Mouse (Mus musculus) stomach, embryonic 16.5 days (tissue): ENCODE results near the gene Mvb12a. TPM values are rescaled to one million over a fixed set of nuclear protein-coding genes. Genes with fewer than 3 reads are reported as not detected.

ENCODE experiments used
- ATAC-seq: fragments of 200-750 bp; cut with Nextera tagmentation; 2 replicates; pipeline ENCODE4 v1.8.0; 2017; ENCODE audit warnings: moderate number of reproducible peaks, moderate TSS enrichment; ENCODE audit not compliant: insufficient read depth, low FRiP score
- H3K27ac ChIP-seq: fragments of 300-500 bp; sonication (generic); 2 replicates; pipeline ENCODE4 v1.5.1; 2014; ENCODE audit warnings: low read length
- H3K27me3 ChIP-seq: fragments of 300-500 bp; sonication (generic); 2 replicates; pipeline ENCODE4 v1.6.1; 2014; ENCODE audit warnings: low read length, control low read depth, mixed read lengths; ENCODE audit not compliant: control insufficient read depth, insufficient read depth
- H3K36me3 ChIP-seq: fragments of 300-500 bp; sonication (generic); 2 replicates; pipeline ENCODE4 v1.6.1; 2014; ENCODE audit warnings: low read length; ENCODE audit not compliant: control insufficient read depth, insufficient read depth
- H3K4me1 ChIP-seq: fragments of 300-500 bp; sonication (generic); 2 replicates; pipeline ENCODE4 v1.6.1; 2014; ENCODE audit warnings: low read length, control low read depth, mixed read lengths; ENCODE audit not compliant: control insufficient read depth, insufficient read depth
- H3K4me2 ChIP-seq: fragments of 300-500 bp; sonication (generic); 2 replicates; pipeline ENCODE4 v1.6.1; 2014; ENCODE audit warnings: low read depth, low read length, mixed read lengths
- H3K4me3 ChIP-seq: fragments of 300-500 bp; sonication (generic); replicated peaks from 2 replicates; pipeline ENCODE4 v1.5.1; 2014; ENCODE audit warnings: mild to moderate bottlenecking, low read length
- H3K9ac ChIP-seq: fragments of 300-500 bp; sonication (generic); 2 replicates; pipeline ENCODE4 v1.6.1; 2014; ENCODE audit warnings: low read length
- H3K9me3 ChIP-seq: fragments of 300-500 bp; sonication (generic); replicated peaks from 2 replicates; pipeline ENCODE4 v1.6.1; 2016; ENCODE audit warnings: low read length, control low read depth; ENCODE audit not compliant: control insufficient read depth
- WGBS: fragments of 180-500 bp; shearing (Covaris S2); extraction: QIAGEN DNeasy Blood & Tissue Kit; methylation state at CpG from one replicate; pipeline ENCODE4 v1.1.7; 2014; 5-methylcytosine and 5-hydroxymethylcytosine counted together
- polyA plus RNA-seq: library from polyadenylated mRNA; unstranded; fragments of >200 nt; fragmentation: Nextera tagmentation; extraction: Ambion mirVana; gene quantifications from 2 replicates; pipeline ENCODE4 v1.2.1, GENCODE M21; 2015

Gene Mvb12a
- polyA plus RNA-seq, 1 experiment from 2014 or later = 103 TPM

DNA sequence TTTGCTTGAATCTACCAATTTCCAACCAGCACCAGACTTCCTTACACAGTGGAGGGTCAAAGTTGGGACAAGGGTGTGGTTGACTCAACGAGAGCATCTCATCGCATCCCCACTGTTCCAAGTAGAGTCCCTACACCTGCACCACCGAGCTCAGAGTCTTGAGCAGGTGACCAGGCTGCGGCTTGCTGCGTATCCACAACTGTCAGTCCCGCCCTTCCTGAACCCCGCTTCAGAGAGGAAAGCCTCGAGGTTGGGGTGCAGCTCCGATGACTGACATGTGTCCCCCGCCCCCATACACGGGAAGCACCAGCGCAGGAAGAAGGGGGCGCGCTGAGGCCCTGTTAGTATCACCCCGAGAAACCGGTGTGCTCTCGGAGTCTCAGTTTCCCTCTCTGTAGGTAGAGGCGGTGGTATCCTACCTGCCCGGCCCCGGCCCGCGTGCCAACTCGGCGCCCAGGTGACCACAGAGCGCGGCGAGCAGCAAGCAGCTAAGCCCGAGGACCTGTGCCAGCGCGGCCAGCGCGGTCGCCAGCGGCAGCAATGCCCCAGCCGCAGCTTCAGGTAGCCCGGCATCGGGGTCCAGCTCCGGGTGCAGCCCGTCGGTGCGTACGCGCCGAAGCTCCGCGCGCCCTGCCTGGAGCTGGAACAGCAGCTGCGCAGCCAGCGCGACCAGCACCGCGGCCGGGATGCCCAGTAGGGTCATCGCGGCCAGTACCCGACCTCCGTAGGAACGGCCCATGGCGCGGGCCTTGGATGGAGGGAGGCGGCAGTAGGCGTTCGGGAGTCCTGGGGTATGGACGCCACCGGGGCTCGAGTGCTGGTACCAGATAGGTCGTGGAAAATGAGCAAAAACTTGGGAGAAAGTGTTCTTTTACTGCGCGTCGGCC lies 15.6 kb downstream of the Mvb12a start, which contains the start of gene Tmem221:
TSS of gene Tmem221 (minus strand) at position 801 of the 887 bp plus-strand sequence.
- Histone ChIP-seq H3K4me2 (peak within 1 kb of the TSS; percentile 90), H3K27ac (no peak within 1 kb of the TSS), H3K9ac (peak within 1 kb of the TSS; percentile 73), H3K4me1 (peaks cover 20% of the 10 kb centered on the region), H3K9me3 (no peaks in the 10 kb centered on the region), H3K4me3 (peak within 1 kb of the TSS; percentile 54), H3K36me3 (no peaks in the 10 kb centered on the region), H3K27me3 (peaks cover 36% of the 10 kb centered on the region)
- 3% methylated on average over 70 of the region's 70 CpGs for WGBS
- ATAC-seq = peak; percentile 4; the same call in 1 of the 2 replicates

DNA sequence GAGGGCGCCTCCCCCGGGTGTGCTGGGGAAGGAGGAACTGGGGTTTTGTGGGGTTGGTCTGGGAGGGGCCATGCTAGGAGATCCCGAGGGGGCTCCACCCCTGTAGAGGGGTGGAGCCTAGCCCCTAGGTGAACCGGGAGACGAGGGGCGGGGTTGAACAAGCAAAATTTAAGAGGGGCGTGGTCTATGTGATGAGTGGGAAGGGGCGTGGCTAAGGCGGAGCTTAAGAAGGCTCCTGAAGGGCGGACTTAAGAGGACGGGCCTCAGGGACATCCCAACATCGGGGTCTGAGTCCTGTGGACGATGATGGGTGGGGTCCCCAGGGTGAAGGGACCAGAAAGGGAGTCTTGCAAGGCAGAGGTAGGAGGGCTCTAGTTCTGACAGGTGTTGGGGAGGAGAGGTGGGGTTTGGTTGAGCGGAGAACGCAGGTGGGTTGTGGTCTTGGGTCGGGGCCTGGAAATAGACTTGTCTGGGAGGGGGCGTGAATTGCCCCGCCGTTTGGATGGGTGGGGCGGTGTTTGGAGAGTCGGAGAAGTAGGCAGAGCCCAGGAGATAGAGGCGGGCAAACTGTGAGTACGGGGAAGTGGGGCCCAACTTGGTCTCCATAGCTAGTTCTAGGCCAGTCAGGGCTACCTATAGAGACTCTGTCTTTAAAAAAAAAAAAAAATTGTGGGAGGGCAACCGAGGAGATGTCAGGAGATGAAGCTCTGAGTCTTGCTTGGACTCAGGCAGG lies 16.4 kb downstream of the Mvb12a start:
- H3K9me3 ChIP-seq = no peaks in the 10 kb centered on the region
- peak; percentile 74 for ATAC-seq
- WGBS = 2% methylated on average over 24 of the region's 24 CpGs
- no peak overlapping the region for H3K27ac ChIP-seq
- H3K27me3 ChIP-seq = peaks cover 36% of the 10 kb centered on the region
- peak overlapping the region; percentile 90 for H3K4me2 ChIP-seq
- H3K4me3 ChIP-seq = peak overlapping the region; percentile 54
- no peaks in the 10 kb centered on the region for H3K36me3 ChIP-seq
- H3K9ac ChIP-seq = peak overlapping the region; percentile 73
- H3K4me1 ChIP-seq = peaks cover 20% of the 10 kb centered on the region

- no peak overlapping the region for H3K27ac ChIP-seq
- H3K4me1 ChIP-seq = peaks cover 20% of the 10 kb centered on the region
- 74% methylated on average over 3 of the region's 3 CpGs for WGBS
- no peak for ATAC-seq
- no peaks in the 10 kb centered on the region for H3K9me3 ChIP-seq
- no peak overlapping the region for H3K4me2 ChIP-seq
- H3K4me3 ChIP-seq = no peak overlapping the region
- H3K9ac ChIP-seq = no peak overlapping the region
- peaks cover 36% of the 10 kb centered on the region for H3K27me3 ChIP-seq
- H3K36me3 ChIP-seq = no peaks in the 10 kb centered on the region
Measured at GRCm38 (mm10) chr8:71560071-71560470, 17.3 kb downstream of the Mvb12a start.

DNA sequence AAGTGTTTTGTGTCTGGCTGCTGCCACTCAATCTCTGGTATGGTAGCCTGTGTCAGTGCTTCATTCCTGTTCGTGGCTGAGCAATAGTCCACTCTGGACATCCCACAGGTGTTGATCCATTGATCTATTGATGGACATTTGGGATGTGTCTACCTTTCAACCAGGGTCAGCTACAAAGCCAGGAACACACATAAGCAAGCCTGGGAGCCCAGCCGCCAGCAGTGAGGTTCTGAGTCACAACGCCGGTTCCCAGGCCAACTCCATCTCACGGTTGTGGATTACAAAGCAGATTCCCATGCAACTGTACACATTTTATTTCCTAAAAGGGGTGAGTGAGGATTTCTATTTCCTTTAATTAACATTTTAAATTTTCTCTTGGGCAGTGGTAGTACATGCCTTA lies 18.0 kb downstream of the Mvb12a start:
- Histone ChIP-seq H3K36me3 (no peaks in the 10 kb centered on the region), H3K27me3 (peaks cover 36% of the 10 kb centered on the region), H3K9ac (no peak overlapping the region), H3K27ac (no peak overlapping the region), H3K4me2 (no peak overlapping the region), H3K9me3 (no peaks in the 10 kb centered on the region), H3K4me3 (no peak overlapping the region), H3K4me1 (peaks cover 20% of the 10 kb centered on the region)
- ATAC-seq = no peak
- 81% methylated on average over 5 of the region's 5 CpGs for WGBS

GRCm38 (mm10) chr8:71561401-71561800 lies 18.7 kb downstream of the Mvb12a start:
- Histone ChIP-seq H3K4me3 (no peak overlapping the region), H3K9ac (no peak overlapping the region), H3K9me3 (no peaks in the 10 kb centered on the region), H3K27ac (no peak overlapping the region), H3K36me3 (no peaks in the 10 kb centered on the region), H3K4me1 (peaks cover 20% of the 10 kb centered on the region), H3K27me3 (peaks cover 39% of the 10 kb centered on the region), H3K4me2 (no peak overlapping the region)
- ATAC-seq = no peak
- WGBS = 2% methylated on average over 15 of the region's 15 CpGs

DNA sequence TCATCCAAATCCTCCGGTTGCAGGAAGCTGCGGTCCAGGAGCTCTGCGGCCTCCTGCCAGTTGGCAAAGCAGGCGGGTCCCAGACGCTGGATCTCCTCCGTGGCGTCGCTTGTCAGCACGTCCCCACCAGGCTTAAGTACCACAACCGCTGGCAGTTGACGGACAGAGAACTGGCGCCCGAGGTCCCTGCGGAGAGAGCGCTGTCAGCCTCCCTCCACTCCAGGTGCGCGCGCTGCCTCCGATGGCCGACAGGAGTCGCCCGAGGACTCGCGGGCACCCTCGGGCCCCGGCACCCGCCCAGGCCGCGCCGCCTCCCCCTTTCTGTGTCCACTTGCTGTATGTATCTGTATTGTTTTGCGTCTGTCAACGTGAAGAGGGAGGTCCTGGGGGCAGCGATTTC lies 20.0 kb downstream of the Mvb12a start:
- 1% methylated on average over 33 of the region's 33 CpGs for WGBS
- H3K27me3 ChIP-seq = peaks cover 37% of the 10 kb centered on the region
- H3K9ac ChIP-seq = peak overlapping the region; percentile 57
- peaks cover 20% of the 10 kb centered on the region for H3K4me1 ChIP-seq
- no peak; the same call in 1 of the 2 replicates for ATAC-seq
- H3K4me3 ChIP-seq = peak overlapping the region; percentile 29
- H3K4me2 ChIP-seq = peak overlapping the region; percentile 52
- H3K27ac ChIP-seq = no peak overlapping the region
- no peaks in the 10 kb centered on the region for H3K9me3 ChIP-seq
- H3K36me3 ChIP-seq = no peaks in the 10 kb centered on the region

- Histone ChIP-seq H3K27ac (no peak overlapping the region), H3K36me3 (no peaks in the 10 kb centered on the region), H3K4me3 (no peak overlapping the region), H3K9me3 (no peaks in the 10 kb centered on the region), H3K9ac (no peak overlapping the region), H3K4me2 (no peak overlapping the region), H3K27me3 (peaks cover 25% of the 10 kb centered on the region), H3K4me1 (peaks cover 20% of the 10 kb centered on the region)
- WGBS = 89% methylated on average over 4 of the region's 4 CpGs
- ATAC-seq = no peak
Measured at GRCm38 (mm10) chr8:71563992-71564391, 21.3 kb downstream of the Mvb12a start.

GRCm38 (mm10) chr8:71566501-71566900 lies 23.8 kb downstream of the Mvb12a start, which contains the start of gene Nxnl1:
Gene Nxnl1 (minus strand): TSS chr8:71566601.
- Histone ChIP-seq H3K4me2 (no peak within 1 kb of the TSS), H3K27ac (no peak within 1 kb of the TSS), H3K36me3 (no peaks in the 10 kb centered on the region), H3K9me3 (no peaks in the 10 kb centered on the region), H3K4me1 (peaks cover 26% of the 10 kb centered on the region), H3K27me3 (peaks cover 15% of the 10 kb centered on the region), H3K4me3 (no peak within 1 kb of the TSS), H3K9ac (no peak within 1 kb of the TSS)
- ATAC-seq = no peak
- WGBS = 69% methylated on average over 3 of the region's 3 CpGs

DNA sequence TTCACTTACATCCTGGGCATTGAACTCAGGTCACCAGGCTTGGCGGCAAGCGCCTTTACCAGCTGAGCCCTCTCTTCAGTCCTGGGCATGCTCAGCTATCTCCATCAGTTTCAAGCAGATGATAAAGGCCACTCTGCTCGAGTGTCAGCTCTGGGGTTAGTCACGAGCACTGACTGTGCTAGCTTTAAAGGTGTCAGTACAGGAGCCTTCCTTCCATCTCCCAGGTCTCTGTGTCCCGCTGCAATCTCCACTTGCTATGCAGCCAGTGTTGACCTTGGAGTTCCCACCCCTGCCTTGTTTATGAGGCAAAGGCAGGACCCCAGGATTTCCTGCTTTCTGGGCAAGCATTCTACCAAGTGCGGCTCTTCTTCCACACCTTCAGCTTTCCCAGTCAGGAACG lies 24.9 kb downstream of the Mvb12a start:
- peaks cover 24% of the 10 kb centered on the region for H3K4me1 ChIP-seq
- no peaks in the 10 kb centered on the region for H3K9me3 ChIP-seq
- H3K36me3 ChIP-seq = no peaks in the 10 kb centered on the region
- H3K4me2 ChIP-seq = no peak overlapping the region
- no peak overlapping the region for H3K4me3 ChIP-seq
- no peak overlapping the region for H3K27ac ChIP-seq
- H3K27me3 ChIP-seq = peaks cover 5% of the 10 kb centered on the region; the same call in 1 of the 2 replicates
- ATAC-seq = no peak
- no peak overlapping the region for H3K9ac ChIP-seq
- whole genome bisulfite sequencing = 71% methylated on average over 7 of the region's 7 CpGs
